Comparison of ENCODE assay signal across 12 mouse cellular contexts in genomic region chr13:8643920-8644319, GRCm38 (mm10).
"Had no signal": no experiment of that assay in that cellular context is flagged by ENCODE, and none has a peak within 500 bp of the region (broad histone marks: within the 10 kb centered on the region; RNA-seq: fewer than 3 reads in every experiment).

No protein-coding gene starts in this region.

- DNase-seq: kidney, adult 18-20 months; kidney, postnatal 10 days; kidney, postnatal 4 days; left cerebral cortex, postnatal 4 days; lung, adult 18-20 months; midbrain, embryonic 14.5 days; thymus, postnatal 4 days had no signal

- H3K9me3 ChIP-seq: midbrain, embryonic 10.5 days; neural tube, embryonic 15.5 days had no signal

- H3K4me2 ChIP-seq: neural tube, embryonic 15.5 days had no signal

- H3K4me1 ChIP-seq: midbrain, embryonic 10.5 days; neural tube, embryonic 15.5 days had no signal

- H3K9ac ChIP-seq: neural tube, embryonic 15.5 days had no signal

- H3K27me3 ChIP-seq: neural tube, embryonic 15.5 days had no signal

- H3K27ac ChIP-seq: layer of hippocampus, adult 2 months; midbrain, embryonic 10.5 days; neural tube, embryonic 15.5 days; stomach, postnatal 0 days had no signal

- H3K4me3 ChIP-seq: layer of hippocampus, adult 2 months; midbrain, embryonic 10.5 days; myocyte; neural tube, embryonic 15.5 days had no signal

- H3K36me3 ChIP-seq: midbrain, embryonic 10.5 days; neural tube, embryonic 15.5 days had no signal
